Mouse (Mus musculus) myocyte (in vitro differentiated cells): ENCODE measurements around the gene Trim29.

Experiments
- CEBPB ChIP-seq: IDR thresholded peaks from 2 replicates; pipeline ENCODE4 v1.6.1; 2011; ENCODE audit warnings: mild to moderate bottlenecking, moderate library complexity; ENCODE audit not compliant: poor library complexity, insufficient read depth, severe bottlenecking
- E2F4 ChIP-seq: IDR thresholded peaks from one replicate; pipeline ENCODE4 v1.6.1; 2011; ENCODE audit warnings: mild to moderate bottlenecking, control low read depth, moderate library complexity; ENCODE audit not compliant: insufficient read depth
- MAX ChIP-seq: IDR thresholded peaks from one replicate; pipeline ENCODE4 v1.6.1; 2011; ENCODE audit warnings: low read depth, mild to moderate bottlenecking, control low read depth
- MYOG ChIP-seq, 3 experiments: IDR thresholded peaks; one replicate each; pipeline ENCODE4 v1.6.1; 2011; ENCODE audit warnings: control low read depth in 2 of 3, low read depth in 2 of 3, mild to moderate bottlenecking in 2 of 3; ENCODE audit not compliant: insufficient read length in 2 of 3, control insufficient read depth in 1 of 3, insufficient read depth in 1 of 3
- POLR2A ChIP-seq: IDR thresholded peaks from one replicate; pipeline ENCODE4 v1.6.1; 2011; ENCODE audit warnings: low read depth, mild to moderate bottlenecking, control low read depth, moderate library complexity; ENCODE audit not compliant: insufficient read length
- POLR2AphosphoS2 ChIP-seq: IDR thresholded peaks from one replicate; pipeline ENCODE4 v1.6.1; 2011; ENCODE audit warnings: low read depth, control low read depth; ENCODE audit not compliant: insufficient read length
- SRF ChIP-seq: IDR thresholded peaks from one replicate; pipeline ENCODE4 v1.6.1; 2011; ENCODE audit warnings: low read depth; ENCODE audit not compliant: control insufficient read depth, insufficient read length
- TCF12 ChIP-seq: IDR thresholded peaks from one replicate; pipeline ENCODE4 v1.6.1; 2011; ENCODE audit warnings: mild to moderate bottlenecking, control low read depth; ENCODE audit not compliant: poor library complexity, insufficient read depth, severe bottlenecking
- USF1 ChIP-seq: IDR thresholded peaks from one replicate; pipeline ENCODE4 v1.6.1; 2011; ENCODE audit warnings: low read depth, mild to moderate bottlenecking, control low read depth, moderate library complexity

DNA sequence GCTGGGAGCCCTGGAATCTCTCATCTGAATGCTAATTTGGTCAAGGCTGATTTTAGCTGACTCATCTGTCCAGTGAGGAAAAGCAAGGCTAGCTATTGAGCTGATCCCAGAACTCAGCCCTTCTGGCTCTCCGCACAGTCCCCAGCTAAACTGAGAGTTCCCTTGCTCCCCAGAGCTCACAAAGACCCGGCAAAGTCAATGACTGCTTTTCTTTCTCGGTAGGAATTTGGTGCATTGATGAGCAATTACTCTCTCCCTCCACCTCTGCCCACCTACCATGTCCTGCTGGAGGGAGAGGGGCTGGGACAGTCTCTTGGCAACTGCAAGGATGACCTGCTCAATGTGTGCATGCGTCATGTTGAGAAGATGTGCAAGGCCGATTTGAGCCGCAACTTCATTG is 11.3 kb downstream of the Trim29 start:
- TF ChIP-seq E2F4 (no peak), TCF12 (no peak), POLR2A (no peak), POLR2AphosphoS2 (no peak), MAX (no peak), USF1 (no peak), CEBPB (no peak), MYOG (IDR thresholded peaks at IDR 0.05; ENCODE audit: control insufficient read depth in 1 of 3, insufficient read depth in 1 of 3, insufficient read length in 2 of 3, low read depth in 2 of 3) (no peak), SRF (no peak)
